Mouse (Mus musculus): ENCODE measurements around the gene Dock6.
"Not testable (repeated sequence)": the region's sequence is repeated elsewhere in the genome, so short reads cannot be mapped to it uniquely, and the experiment has no call there.

- not testable (repeated sequence) for TF ChIP-seq POLR2A (IDR thresholded peaks at IDR 0.05; ENCODE audit: control insufficient read depth, extremely low read depth, insufficient read depth, low read length, poor library complexity); CTCF (IDR thresholded peaks at IDR 0.05; ENCODE audit: borderline replicate concordance, control insufficient read depth, extremely low read depth, insufficient read depth, low read length, poor library complexity)
Observed at GRCm38 (mm10) chr9:21793507-21793906, 58.9 kb downstream of the Dock6 start.

All from thymus, adult 2 months (tissue).